Mouse (Mus musculus) cortical plate, adult 2 months (tissue): Measurements from ENCODE around the gene St8sia1.

Source experiments
- CTCF ChIP-seq: fragments of 200-500 bp; IDR thresholded peaks from 2 replicates; pipeline ENCODE4 v1.5.1; 2011; ENCODE audit warnings: mild to moderate bottlenecking, control low read depth, low read length; ENCODE audit not compliant: insufficient read depth; ENCODE audit errors: extremely low read depth
- POLR2A ChIP-seq: fragments of 200-500 bp; IDR thresholded peaks from 2 replicates; pipeline ENCODE4 v1.6.1; 2011; ENCODE audit warnings: mild to moderate bottlenecking, low read length, control low read depth; ENCODE audit not compliant: insufficient read depth; ENCODE audit errors: extremely low read depth

- no peak for TF ChIP-seq POLR2A
- no peak for TF ChIP-seq CTCF
Measured at GRCm38 (mm10) chr6:142893716-142894115, 70.5 kb downstream of the St8sia1 start.
